Comparison of ENCODE assay signal across 8 mouse cellular contexts in the genomic region with DNA sequence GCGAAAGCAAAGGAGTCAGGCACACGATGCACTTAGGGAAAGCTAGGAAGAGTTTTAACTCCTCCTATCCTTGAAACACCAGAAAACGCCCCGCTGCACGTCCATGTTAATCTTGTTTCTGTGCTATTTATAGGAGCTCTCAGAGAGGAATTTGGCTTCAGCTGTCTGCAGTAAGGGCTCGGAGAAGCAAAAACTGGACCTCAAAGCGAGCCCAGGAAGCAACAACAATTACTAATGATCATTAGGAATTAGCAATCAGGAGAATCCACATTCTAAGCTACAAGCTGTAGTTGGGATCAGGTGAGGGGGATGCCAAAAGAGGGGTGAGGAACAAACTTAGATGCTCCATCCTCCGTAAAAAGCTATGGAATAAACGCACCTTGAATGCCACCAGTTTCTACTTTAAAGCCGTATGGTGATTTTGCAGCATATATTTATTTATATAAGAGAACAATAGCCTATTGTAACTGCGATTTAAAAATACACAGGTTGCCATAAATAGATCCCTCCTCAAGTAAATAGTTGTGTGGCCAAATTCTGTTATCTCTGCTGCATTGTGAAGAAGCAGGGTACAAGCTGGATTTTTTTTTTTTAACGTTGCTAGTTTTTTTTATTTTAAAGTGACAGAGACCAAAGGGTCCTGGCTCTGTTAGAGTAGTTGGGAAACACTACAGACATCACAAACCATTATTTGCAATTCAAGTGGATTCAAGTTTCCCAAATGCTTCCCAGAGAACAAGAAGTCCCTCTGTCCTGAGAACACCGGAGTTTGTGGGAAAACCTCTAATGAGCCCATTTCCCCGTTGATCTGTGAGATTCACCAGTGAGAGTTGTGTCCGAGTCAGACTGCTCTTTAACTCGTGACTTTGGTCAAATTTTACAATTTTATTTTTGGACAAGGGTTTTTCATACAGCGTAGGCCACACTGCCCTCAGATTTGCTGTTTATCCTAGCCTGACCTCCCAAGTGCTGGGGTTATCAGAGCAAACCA.
DNase-seq lines count a peak whose midpoint lies in the region; ATAC-seq and TF ChIP-seq lines count a peak whose summit lies in the region.

No protein-coding gene starts in this region.

- H3K4me3 ChIP-seq in kidney, embryonic 15.5 days (replicated peaks), result peak overlapping the region; percentile 86
- H3K4me3 ChIP-seq in forebrain, embryonic 15.5 days, result peak overlapping the region; percentile 81
- peak overlapping the region; percentile 87 for H3K4me3 ChIP-seq in intestine, postnatal 0 days (ENCODE audit: low read depth, low read length)
- peak overlapping the region; percentile 56 for H3K4me3 ChIP-seq in midbrain, embryonic 12.5 days

- H3K27ac ChIP-seq in kidney, embryonic 15.5 days, result peak overlapping the region; percentile 84
- peak overlapping the region; percentile 41 for H3K27ac ChIP-seq in forebrain, embryonic 15.5 days (replicated peaks)
- peak overlapping the region; percentile 89; the same call in 1 of the 2 replicates for H3K27ac ChIP-seq in intestine, postnatal 0 days (ENCODE audit: low read depth, low read length)
- H3K27ac ChIP-seq in midbrain, embryonic 12.5 days (replicated peaks), result no peak overlapping the region

- no peak for DNase-seq in kidney, adult 11 months
- DNase-seq in left cerebral cortex, adult 8-10 months (ENCODE audit: low spot score in 2 of 2), result no peak
- DNase-seq in right cerebral cortex, postnatal 10 days (ENCODE audit: low spot score in 2 of 2), result no peak
- DNase-seq in cerebellum, postnatal 36 days, result no peak

- H3K36me3 ChIP-seq in kidney, embryonic 15.5 days, result no peaks in the 10 kb centered on the region
- H3K36me3 ChIP-seq in forebrain, embryonic 15.5 days, result no peaks in the 10 kb centered on the region
- H3K36me3 ChIP-seq in intestine, postnatal 0 days (ENCODE audit: control insufficient read depth, insufficient read depth), result no peaks in the 10 kb centered on the region
- no peaks in the 10 kb centered on the region for H3K36me3 ChIP-seq in midbrain, embryonic 12.5 days

- TF ChIP-seq CTCF in intestine, postnatal 0 days (IDR thresholded peaks at IDR 0.05; ENCODE audit: low read depth), result no peak

- no peaks in the 10 kb centered on the region for H3K9me3 ChIP-seq in kidney, embryonic 15.5 days (replicated peaks)
- H3K9me3 ChIP-seq in forebrain, embryonic 15.5 days, result no peaks in the 10 kb centered on the region
- H3K9me3 ChIP-seq in intestine, postnatal 0 days (ENCODE audit: control insufficient read depth), result no peaks in the 10 kb centered on the region
- no peaks in the 10 kb centered on the region for H3K9me3 ChIP-seq in midbrain, embryonic 12.5 days

- peak overlapping the region; percentile 82; the same call in 1 of the 2 replicates for H3K9ac ChIP-seq in kidney, embryonic 15.5 days
- peak overlapping the region; percentile 66 for H3K9ac ChIP-seq in forebrain, embryonic 15.5 days (replicated peaks)
- no peak overlapping the region; the same call in 1 of the 2 replicates for H3K9ac ChIP-seq in intestine, postnatal 0 days (ENCODE audit: low read depth, low read length)
- H3K9ac ChIP-seq in midbrain, embryonic 12.5 days (replicated peaks), result no peak overlapping the region

- peak overlapping the region; percentile 93 for H3K4me2 ChIP-seq in kidney, embryonic 15.5 days
- H3K4me2 ChIP-seq in forebrain, embryonic 15.5 days (replicated peaks), result peak overlapping the region; percentile 99
- peak overlapping the region; percentile 96 for H3K4me2 ChIP-seq in intestine, postnatal 0 days (replicated peaks; ENCODE audit: low read depth)
- peak overlapping the region; percentile 76 for H3K4me2 ChIP-seq in midbrain, embryonic 12.5 days (replicated peaks)

- H3K4me1 ChIP-seq in kidney, embryonic 15.5 days, result peaks cover 53% of the 10 kb centered on the region
- H3K4me1 ChIP-seq in forebrain, embryonic 15.5 days, result peaks cover 25% of the 10 kb centered on the region
- no peaks in the 10 kb centered on the region; the same call in 1 of the 2 replicates for H3K4me1 ChIP-seq in intestine, postnatal 0 days (replicated peaks; ENCODE audit: control insufficient read depth, insufficient read depth, low read length)
- H3K4me1 ChIP-seq in midbrain, embryonic 12.5 days, result peaks cover 23% of the 10 kb centered on the region

- H3K27me3 ChIP-seq in kidney, embryonic 15.5 days, result 0 out of 2 replicates have a peak, but pooled peaks cover 3% of the 10 kb centered on the region
- H3K27me3 ChIP-seq in forebrain, embryonic 15.5 days, result 0 out of 2 replicates have a peak, but pooled peaks cover 5% of the 10 kb centered on the region
- H3K27me3 ChIP-seq in intestine, postnatal 0 days (replicated peaks; ENCODE audit: control insufficient read depth, insufficient read depth, low read length), result no peaks in the 10 kb centered on the region
- H3K27me3 ChIP-seq in midbrain, embryonic 12.5 days, result peaks cover 79% of the 10 kb centered on the region

- ATAC-seq in kidney, embryonic 15.5 days (replicated peaks; ENCODE audit: low FRiP score), result no peak
- ATAC-seq in forebrain, embryonic 15.5 days (replicated peaks), result no peak
- no peak for ATAC-seq in intestine, postnatal 0 days
- no peak for ATAC-seq in midbrain, embryonic 12.5 days (ENCODE audit: low FRiP score, low read depth)

- 12% methylated on average over 17 of the region's 17 CpGs for WGBS in kidney, embryonic 15.5 days
- WGBS in forebrain, embryonic 15.5 days, result 9% methylated on average over 17 of the region's 17 CpGs
- WGBS in intestine, postnatal 0 days, result 21% methylated on average over 17 of the region's 17 CpGs
- WGBS in midbrain, embryonic 12.5 days, result 7% methylated on average over 17 of the region's 17 CpGs

Comparison
In these comparisons a context has a peak if more than half of its experiments do, and no peak if none do; other contexts are left out.
1. H3K9ac ChIP-seq: peak in kidney, embryonic 15.5 days (single experiment) and forebrain, embryonic 15.5 days (single experiment); none in intestine, postnatal 0 days (single experiment) and midbrain, embryonic 12.5 days (single experiment).
2. Peak in every context shown above with its lines, with median percentiles within 50 percentile points of each other: H3K4me2 ChIP-seq and H3K4me3 ChIP-seq.